Mouse (Mus musculus) lung, adult 2 months (tissue): ENCODE data around the gene Thtpa.

Source experiments
- CTCF ChIP-seq: fragments of 200-500 bp; IDR thresholded peaks from 2 replicates; pipeline ENCODE4 v1.5.1; 2011; ENCODE audit warnings: mild to moderate bottlenecking, low read length, control low read depth; ENCODE audit not compliant: insufficient read depth
- POLR2A ChIP-seq: fragments of 200-500 bp; IDR thresholded peaks from 2 replicates; pipeline ENCODE4 v1.6.1; 2011; ENCODE audit warnings: low read depth, mild to moderate bottlenecking, control low read depth, low read length, borderline replicate concordance; ENCODE audit errors: extremely low read depth

DNA sequence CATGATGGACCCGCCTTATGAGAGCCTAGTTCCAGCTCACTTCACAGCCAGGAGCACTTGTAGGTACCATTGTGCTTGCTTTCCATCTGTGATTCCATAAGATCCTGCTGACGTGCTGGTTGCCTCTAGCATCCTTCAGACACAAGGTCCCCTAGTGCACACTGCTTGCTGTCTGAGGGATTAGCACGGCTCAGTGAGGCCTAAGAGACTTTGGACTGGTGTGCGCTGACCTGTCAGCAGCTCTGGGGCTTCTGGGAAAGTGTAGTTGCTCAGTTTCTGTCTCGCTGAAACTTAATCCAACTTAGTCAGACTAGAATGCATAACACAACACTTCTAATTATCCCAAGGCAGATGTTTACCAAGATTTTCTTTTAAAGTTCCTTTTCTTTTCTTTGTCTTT, 34.7 kb upstream of the Thtpa start:
- no peak for TF ChIP-seq CTCF
- no peak for TF ChIP-seq POLR2A
